Mouse (Mus musculus): Measurements from ENCODE around the gene Stum. TPM values are rescaled to one million over a fixed set of nuclear protein-coding genes. Genes with fewer than 3 reads are reported as not detected.

The Stum gene
- polyA plus RNA-seq, 1 experiment from 2014 or later, result 1.8 TPM

DNA sequence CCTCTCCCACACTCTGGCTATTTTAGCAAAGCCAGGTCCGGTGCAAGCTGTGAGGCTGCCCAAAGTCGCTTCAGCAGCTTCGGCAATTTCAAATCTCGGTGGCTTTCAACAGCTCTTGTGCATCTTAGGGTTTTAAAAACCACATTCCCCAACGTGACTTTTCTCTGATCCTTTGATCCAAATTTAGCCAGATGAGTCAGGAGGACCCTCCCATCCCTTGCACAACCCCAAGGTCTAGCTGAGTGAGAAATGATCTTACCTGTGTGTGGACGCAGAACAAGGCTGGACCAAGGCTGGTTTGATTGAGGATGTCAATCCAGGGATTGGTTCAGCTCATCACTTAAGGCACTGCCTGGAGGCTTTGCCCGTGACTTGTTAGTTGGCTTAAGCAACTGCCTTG, 73.0 kb downstream of the Stum start:
- peaks cover 19% of the 10 kb centered on the region for H3K36me3 ChIP-seq
- H3K27me3 ChIP-seq, result no peaks in the 10 kb centered on the region
- no peak for ATAC-seq (ENCODE audit: insufficient number of reproducible peaks, insufficient read depth, low FRiP score, low TSS enrichment)
- no peak overlapping the region for H3K9ac ChIP-seq
- H3K4me2 ChIP-seq (replicated peaks), result no peak overlapping the region
- H3K9me3 ChIP-seq, result no peaks in the 10 kb centered on the region
- H3K4me1 ChIP-seq, result peaks cover 31% of the 10 kb centered on the region
- H3K27ac ChIP-seq, result no peak overlapping the region
- no peak overlapping the region for H3K4me3 ChIP-seq
- WGBS, result 66% methylated on average over 7 of the region's 7 CpGs

DNA sequence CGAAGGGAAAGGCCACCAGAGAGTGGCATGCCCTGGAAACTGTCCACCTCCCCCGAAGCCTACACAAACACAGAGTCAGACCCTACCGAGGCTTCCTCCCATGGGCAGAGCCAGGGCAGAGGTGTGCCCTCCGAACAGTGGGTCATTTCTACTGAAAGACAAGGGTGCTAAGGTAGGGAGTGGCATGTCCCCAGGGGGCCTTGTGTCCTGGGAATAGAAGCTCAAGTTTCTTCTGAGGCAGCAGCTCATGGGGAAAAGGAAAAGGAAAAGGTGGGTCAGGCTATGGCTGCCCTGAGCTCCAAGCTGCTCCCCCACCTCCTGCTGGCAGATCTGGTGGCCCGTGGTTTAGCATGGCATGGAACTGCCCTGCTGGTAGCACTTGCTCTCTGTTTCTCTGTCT, 73.5 kb downstream of the Stum start:
- H3K9me3 ChIP-seq, result no peaks in the 10 kb centered on the region
- H3K4me3 ChIP-seq, result no peak overlapping the region
- no peak overlapping the region for H3K9ac ChIP-seq
- H3K4me2 ChIP-seq (replicated peaks), result no peak overlapping the region
- WGBS, result 66% methylated on average over 5 of the region's 5 CpGs
- peaks cover 34% of the 10 kb centered on the region for H3K4me1 ChIP-seq
- no peak for ATAC-seq (ENCODE audit: insufficient number of reproducible peaks, insufficient read depth, low FRiP score, low TSS enrichment)
- no peaks in the 10 kb centered on the region for H3K27me3 ChIP-seq
- H3K27ac ChIP-seq, result no peak overlapping the region
- peaks cover 16% of the 10 kb centered on the region; the same call in 1 of the 2 replicates for H3K36me3 ChIP-seq

DNA sequence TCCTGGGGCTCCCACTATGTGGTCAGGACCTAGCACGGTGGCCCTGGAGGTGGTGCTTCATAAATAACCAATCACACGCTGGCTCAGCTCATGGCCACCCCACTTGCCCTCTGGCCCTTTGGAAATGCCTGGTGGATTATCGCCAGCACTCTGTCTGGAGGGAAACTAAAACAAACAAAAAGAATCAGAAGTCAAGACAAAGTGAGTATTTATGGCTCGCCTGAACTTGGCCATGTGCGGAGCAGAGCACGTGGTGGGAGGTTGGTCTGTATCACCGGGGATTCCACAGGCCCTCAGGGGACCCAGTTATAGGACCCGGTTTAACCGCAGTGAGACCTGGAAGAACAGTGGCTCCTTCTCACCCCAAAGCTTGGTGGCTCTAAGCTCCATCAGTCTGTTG, 74.5 kb downstream of the Stum start:
- WGBS, result 40% methylated on average over 9 of the region's 9 CpGs
- Histone ChIP-seq H3K27ac (no peak overlapping the region), H3K9me3 (no peaks in the 10 kb centered on the region), H3K36me3 (0 out of 2 replicates have a peak, but pooled peaks cover 7% of the 10 kb centered on the region), H3K9ac (no peak overlapping the region), H3K27me3 (no peaks in the 10 kb centered on the region), H3K4me3 (no peak overlapping the region), H3K4me2 (replicated peaks) (no peak overlapping the region), H3K4me1 (peaks cover 44% of the 10 kb centered on the region)
- ATAC-seq (ENCODE audit: insufficient number of reproducible peaks, insufficient read depth, low FRiP score, low TSS enrichment), result no peak

DNA sequence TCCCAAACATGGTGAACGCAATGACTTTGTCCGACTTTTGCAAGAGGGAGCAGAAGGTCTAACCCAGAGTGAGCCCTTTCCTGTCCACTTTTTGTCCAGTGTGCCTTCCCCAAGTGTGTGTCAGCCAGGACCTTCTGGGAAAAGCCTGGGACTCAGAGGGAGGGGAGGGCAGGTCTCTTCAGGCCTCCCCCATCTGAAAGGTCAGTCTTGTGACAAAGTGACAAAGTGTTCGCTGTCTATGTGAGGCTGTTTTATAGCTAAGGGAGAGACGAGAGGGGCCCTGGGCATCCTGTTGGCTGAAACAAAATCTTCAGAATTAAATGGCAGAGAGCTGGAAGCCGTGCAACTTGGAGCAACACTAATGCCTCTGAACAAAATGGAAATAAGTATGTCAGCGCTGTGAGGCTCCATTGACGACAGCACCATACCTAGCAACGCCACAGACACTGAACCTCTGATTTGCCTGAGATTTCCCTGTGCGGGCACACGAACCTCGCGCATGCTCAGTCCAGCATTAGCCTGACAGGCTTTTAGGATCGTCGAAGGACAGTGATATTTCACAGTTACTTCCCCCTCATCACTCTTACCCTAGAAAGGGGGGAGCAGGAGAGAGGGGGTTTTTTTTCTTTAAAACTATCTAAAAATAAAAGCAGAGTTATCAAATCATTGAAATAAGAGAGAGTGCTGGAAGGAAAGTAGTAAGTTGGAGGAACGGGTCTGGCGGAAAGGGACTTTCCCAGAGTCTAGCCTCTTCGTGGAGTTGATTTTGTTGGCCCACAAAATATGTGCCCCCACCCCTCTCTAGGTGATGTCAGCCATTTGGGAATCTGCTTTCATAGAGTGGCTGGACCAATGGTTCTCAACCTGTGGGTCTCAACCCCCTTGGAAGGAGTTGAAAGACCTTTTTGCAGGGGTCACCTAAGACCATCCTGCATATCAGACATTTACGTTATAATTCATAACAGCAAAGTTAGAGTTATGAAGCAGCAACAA, 75.3 kb downstream of the Stum start:
- Histone ChIP-seq H3K4me3 (no peak overlapping the region), H3K27ac (0 out of 2 replicates have a peak overlapping the region, but pooled peaks have one; percentile 37), H3K36me3 (no peaks in the 10 kb centered on the region), H3K27me3 (no peaks in the 10 kb centered on the region), H3K4me2 (replicated peaks) (no peak overlapping the region), H3K9me3 (no peaks in the 10 kb centered on the region), H3K9ac (no peak overlapping the region), H3K4me1 (peaks cover 52% of the 10 kb centered on the region)
- 76% methylated on average over 18 of the region's 18 CpGs for WGBS
- no peak for ATAC-seq (ENCODE audit: insufficient number of reproducible peaks, insufficient read depth, low FRiP score, low TSS enrichment)

DNA sequence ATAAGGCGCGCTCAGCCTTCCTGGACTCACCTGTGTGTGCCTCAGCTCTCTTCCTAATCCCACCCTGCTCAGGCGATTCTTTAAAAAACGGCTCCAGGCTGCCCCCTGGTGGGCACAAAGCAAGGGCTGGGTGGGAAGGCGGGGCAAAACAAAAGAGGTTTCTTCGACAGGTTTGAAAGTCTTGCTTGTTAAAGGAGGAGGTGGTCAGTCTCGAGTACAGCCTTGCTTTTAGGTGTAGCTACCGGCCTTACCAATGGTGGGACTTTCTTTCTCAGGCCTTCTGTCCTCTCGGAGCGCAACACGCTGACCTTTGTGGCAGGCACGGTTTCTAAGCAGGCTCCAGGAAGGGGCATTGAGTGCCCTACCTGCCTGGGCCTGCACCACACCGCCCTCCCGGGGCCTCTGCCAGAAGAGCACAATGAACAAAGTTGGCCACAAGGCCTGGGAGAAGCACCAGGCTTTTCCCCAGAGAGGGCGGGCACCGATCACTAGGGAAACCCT, 76.1 kb downstream of the Stum start:
- Histone ChIP-seq H3K4me2 (replicated peaks) (peak overlapping the region; percentile 36), H3K36me3 (no peaks in the 10 kb centered on the region), H3K27ac (0 out of 2 replicates have a peak overlapping the region, but pooled peaks have one; percentile 37), H3K4me1 (peaks cover 60% of the 10 kb centered on the region), H3K4me3 (no peak overlapping the region), H3K9ac (peak overlapping the region; percentile 29; the same call in 1 of the 2 replicates), H3K9me3 (no peaks in the 10 kb centered on the region), H3K27me3 (no peaks in the 10 kb centered on the region)
- no peak for ATAC-seq (ENCODE audit: insufficient number of reproducible peaks, insufficient read depth, low FRiP score, low TSS enrichment)
- WGBS, result 10% methylated on average over 16 of the region's 16 CpGs

DNA sequence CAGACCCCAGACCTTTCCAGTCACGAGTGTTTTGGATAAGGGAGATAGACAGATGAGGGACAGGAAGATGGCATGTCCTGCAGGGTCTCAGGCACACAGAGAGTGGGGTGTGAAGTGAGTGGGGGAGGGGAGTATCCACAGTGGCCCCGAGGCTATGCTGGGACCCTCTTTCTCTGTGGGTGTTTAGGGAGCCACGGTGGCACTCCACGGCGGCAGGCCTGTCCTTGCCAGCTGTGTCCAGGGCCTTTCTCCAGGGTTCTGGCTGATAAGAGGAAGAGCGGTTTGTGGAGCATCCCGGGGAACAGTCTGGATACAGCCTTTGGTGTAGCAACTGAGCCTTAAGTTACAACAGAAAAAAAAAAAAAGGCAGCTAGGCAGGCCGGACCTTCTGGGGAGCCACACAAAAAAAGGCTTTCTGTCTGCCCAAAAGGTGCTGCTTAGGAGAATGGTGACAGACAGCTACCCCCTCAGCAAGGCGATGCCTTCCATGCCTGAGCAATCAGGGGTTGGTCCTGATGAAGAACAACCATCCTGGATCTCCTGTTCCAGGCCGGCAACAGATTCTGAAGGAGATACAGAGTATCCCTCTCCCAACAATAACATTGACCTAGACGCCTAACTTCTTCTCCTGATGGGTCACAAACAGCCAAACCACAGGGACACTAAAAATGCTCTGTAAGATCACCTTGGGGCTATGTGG, 76.8 kb downstream of the Stum start:
- H3K4me2 ChIP-seq (replicated peaks), result peak overlapping the region; percentile 36; the same call in 1 of the 2 replicates
- H3K4me1 ChIP-seq, result peaks cover 61% of the 10 kb centered on the region
- no peaks in the 10 kb centered on the region for H3K36me3 ChIP-seq
- no peaks in the 10 kb centered on the region for H3K9me3 ChIP-seq
- H3K4me3 ChIP-seq, result no peak overlapping the region
- 73% methylated on average over 11 of the region's 11 CpGs for WGBS
- no peaks in the 10 kb centered on the region for H3K27me3 ChIP-seq
- no peak overlapping the region for H3K27ac ChIP-seq
- H3K9ac ChIP-seq, result no peak overlapping the region
- ATAC-seq (ENCODE audit: insufficient number of reproducible peaks, insufficient read depth, low FRiP score, low TSS enrichment), result no peak

DNA sequence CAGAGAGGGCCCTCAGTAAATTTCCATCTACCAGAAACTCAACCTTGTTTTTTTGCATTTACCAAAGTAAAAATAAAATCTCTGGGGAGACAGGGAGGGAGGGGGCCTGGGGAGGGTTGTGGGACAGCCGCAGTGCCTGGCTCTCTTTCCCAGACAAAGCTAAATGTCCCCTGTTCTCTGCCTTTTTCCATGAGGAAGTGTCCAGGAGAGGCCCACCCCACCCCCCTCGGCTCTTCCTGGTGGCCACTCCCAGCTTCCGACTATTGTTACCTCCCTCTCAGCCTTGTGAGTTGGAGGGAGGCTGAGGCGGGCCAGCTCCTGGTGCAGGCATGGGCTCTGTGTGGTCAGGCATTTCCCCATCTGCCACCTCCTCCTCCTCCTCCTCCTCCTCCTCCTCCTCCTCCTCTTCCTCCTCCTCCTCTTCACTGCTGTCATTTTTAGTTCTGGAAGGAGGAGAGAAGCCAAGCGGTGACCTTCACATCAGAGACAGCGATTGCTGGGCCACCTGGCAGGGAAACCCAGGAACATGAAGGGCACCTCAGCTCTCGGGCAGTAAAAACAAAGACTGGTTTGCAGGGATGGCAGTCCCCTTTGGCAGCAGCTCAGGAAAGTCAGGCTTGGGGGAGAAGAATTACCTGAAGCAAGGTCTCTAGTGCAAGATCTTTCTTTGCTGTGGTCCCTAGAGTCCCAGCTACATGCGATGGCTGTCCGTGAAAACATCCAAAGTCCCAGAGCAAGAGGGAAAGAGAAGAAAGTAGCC, 77.5 kb downstream of the Stum start:
- no peak for ATAC-seq (ENCODE audit: insufficient number of reproducible peaks, insufficient read depth, low FRiP score, low TSS enrichment)
- Histone ChIP-seq H3K36me3 (no peaks in the 10 kb centered on the region), H3K4me3 (no peak overlapping the region), H3K9ac (no peak overlapping the region), H3K9me3 (no peaks in the 10 kb centered on the region), H3K27ac (no peak overlapping the region), H3K27me3 (no peaks in the 10 kb centered on the region), H3K4me1 (peaks cover 60% of the 10 kb centered on the region), H3K4me2 (replicated peaks) (no peak overlapping the region)
- 83% methylated on average over 9 of the region's 9 CpGs for WGBS

DNA sequence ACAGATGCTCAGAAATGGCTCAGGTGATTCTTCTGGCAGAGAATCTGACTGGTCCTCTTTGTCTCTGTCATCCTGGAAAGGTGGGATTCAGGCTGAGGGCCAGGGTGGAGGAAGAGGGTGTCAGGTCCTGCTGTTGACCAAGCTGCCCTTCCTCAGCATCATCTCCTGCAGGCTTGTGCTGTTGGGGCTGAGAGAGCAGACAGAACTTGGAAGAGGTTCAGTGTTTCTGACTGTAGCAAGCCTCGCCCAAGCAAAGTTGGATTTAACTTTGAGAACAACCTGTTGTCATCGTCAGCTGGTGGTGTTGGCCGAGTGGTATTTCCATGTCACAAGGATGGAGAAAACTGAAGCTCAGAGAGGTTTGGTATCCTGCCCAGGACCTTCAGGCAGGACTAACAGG, 78.6 kb downstream of the Stum start:
- H3K27ac ChIP-seq, result peak overlapping the region; percentile 92
- H3K9me3 ChIP-seq, result no peaks in the 10 kb centered on the region
- no peak overlapping the region for H3K4me2 ChIP-seq (replicated peaks)
- H3K4me1 ChIP-seq, result peaks cover 56% of the 10 kb centered on the region
- no peaks in the 10 kb centered on the region for H3K27me3 ChIP-seq
- H3K4me3 ChIP-seq, result no peak overlapping the region
- WGBS, result 92% methylated on average over 3 of the region's 3 CpGs
- H3K9ac ChIP-seq, result no peak overlapping the region
- H3K36me3 ChIP-seq, result no peaks in the 10 kb centered on the region
- no peak for ATAC-seq (ENCODE audit: insufficient number of reproducible peaks, insufficient read depth, low FRiP score, low TSS enrichment)

DNA sequence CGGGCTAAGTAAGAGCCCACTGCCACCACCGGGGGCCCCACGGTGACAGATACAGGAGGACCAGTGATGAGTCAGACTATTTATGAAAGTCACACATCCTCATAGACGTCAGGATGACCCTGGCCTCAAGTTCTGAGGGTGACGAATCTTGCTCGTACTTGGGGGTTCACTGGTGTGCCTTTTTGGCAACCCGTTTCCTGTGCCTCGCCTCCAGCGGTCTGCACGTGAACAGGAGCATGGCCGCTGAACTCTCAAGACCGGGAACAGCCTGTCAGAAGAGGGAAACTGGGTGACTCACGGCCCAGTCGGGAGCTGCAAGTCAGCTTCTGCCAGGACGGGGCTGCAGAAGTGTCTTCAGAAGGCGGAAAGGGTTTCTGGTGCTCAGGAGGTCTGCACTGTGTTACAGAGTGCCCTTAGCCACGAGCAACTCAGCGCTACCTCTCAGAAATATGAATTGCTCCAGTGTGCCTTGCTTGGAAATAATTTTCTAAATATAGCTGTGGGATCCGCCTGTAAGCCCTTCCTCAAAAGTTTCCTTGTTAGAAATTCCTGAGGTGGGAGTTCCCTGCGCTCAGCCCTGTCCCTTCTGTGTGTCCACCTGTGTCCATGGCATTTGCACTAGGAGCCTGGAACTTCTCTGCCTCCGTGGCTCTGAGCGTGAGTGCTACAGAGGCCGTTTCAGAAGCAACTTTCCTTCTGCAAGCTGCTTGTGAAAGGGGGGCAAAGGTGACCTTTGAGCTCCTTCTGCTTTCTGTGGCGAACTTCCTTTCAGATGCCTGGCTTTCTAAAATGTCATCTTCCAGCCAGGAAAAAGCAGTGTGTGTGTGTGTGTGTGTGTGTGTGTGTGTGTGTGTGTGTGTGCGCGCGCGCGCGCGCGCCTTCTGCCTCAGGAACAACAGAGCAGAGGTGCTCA, 79.4 kb downstream of the Stum start:
- Histone ChIP-seq H3K4me1 (peaks cover 51% of the 10 kb centered on the region), H3K27me3 (no peaks in the 10 kb centered on the region), H3K4me2 (replicated peaks) (peak overlapping the region; percentile 23; the same call in 1 of the 2 replicates), H3K36me3 (no peaks in the 10 kb centered on the region), H3K27ac (peak overlapping the region; percentile 92), H3K4me3 (no peak overlapping the region), H3K9me3 (no peaks in the 10 kb centered on the region), H3K9ac (0 out of 2 replicates have a peak overlapping the region, but pooled peaks have one; percentile 7)
- WGBS, result 55% methylated on average over 32 of the region's 32 CpGs
- 0 out of 2 replicates have a peak, but pooled peaks have one; percentile 22 for ATAC-seq (ENCODE audit: insufficient number of reproducible peaks, insufficient read depth, low FRiP score, low TSS enrichment)

DNA sequence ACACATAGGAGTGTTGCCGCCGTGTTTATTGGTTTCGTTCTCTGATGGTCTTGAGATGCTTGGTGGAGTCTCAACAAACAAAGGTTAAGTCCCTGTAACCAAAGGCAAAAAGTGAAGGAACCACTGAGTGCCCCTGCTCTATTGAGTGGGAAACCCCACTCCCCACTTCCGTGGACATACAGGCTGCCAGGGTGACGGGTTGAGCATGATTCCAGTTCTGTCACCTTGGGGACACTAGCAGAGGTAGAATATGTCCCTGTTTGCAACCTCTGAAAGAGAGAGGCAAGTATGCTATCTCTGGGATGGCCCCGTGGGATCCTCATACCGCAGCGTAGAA, 80.0 kb downstream of the Stum start:
- H3K4me1 ChIP-seq, result peaks cover 46% of the 10 kb centered on the region
- no peaks in the 10 kb centered on the region for H3K36me3 ChIP-seq
- H3K27me3 ChIP-seq, result no peaks in the 10 kb centered on the region
- H3K27ac ChIP-seq, result peak overlapping the region; percentile 92
- H3K9me3 ChIP-seq, result no peaks in the 10 kb centered on the region
- no peak overlapping the region for H3K9ac ChIP-seq
- WGBS, result 85% methylated on average over 8 of the region's 8 CpGs
- H3K4me2 ChIP-seq (replicated peaks), result 0 out of 2 replicates have a peak overlapping the region, but pooled peaks have one; percentile 23
- H3K4me3 ChIP-seq, result no peak overlapping the region
- no peak for ATAC-seq (ENCODE audit: insufficient number of reproducible peaks, insufficient read depth, low FRiP score, low TSS enrichment)
